Mouse (Mus musculus): ENCODE data around the gene Ddx54. TPM values are rescaled to one million over a fixed set of nuclear protein-coding genes. Genes with fewer than 3 reads are reported as not detected.

Ddx54 gene
- polyA plus RNA-seq, 1 experiment = 31.2 TPM

DNA sequence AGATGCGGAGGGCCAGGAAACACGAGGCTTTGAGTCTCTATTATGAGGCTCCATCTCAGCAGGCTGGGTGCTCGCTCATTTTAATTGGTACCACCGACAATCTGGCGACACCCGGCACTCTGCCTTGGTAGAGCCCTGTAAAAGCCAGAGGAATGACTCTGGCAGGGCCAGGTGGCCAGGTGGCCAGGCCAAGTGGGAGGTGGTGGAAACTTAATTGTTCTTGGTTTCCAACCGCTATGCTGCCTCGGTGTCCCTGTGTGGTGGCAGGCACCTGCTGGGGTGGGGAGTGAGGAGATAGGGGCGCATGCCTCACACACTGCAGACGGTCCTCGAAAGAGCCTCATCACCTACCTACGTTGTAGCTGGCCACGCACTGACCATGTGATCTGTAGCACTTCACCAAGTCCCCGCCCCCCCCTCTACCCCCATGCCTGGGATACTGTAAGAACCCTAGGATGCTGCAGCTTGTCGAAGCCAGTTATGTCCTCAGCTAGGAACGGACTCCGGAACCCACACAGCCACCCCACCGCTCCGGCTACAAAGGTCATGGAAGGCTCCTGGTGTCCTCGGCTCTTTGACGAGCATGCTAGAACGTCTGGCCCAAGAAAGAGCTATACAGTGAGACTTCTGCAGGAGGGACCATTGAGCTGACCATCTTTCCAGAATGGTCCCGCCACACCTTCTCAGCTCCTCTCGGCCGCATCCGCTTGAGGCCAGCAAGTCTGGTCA is 32.5 kb upstream of the Ddx54 start:
- DNase-seq (ENCODE audit: extremely low spot score in 1 of 2, low spot score in 1 of 2) = no peak

DNA sequence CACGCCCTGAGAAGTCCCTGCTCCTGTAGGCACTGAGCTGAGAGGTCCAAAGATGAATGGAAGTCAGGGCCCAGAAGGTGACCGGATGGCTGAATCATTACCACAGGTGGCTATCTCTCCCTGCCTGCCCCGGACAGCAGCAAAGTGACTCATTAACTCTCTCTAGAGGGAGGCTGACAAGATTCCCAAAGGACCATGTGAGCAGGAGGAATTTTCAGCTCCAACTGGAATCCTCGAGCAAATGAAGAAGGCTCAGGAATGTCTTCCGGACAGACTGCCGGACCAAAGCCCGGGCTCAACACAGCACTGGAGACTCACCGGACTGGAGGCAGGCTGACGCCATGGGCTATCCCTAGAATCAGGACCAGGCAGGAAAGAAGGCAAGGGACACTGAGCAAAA is 30.5 kb upstream of the Ddx54 start:
- DNase-seq (ENCODE audit: extremely low spot score in 1 of 2, low spot score in 1 of 2) = no peak

DNA sequence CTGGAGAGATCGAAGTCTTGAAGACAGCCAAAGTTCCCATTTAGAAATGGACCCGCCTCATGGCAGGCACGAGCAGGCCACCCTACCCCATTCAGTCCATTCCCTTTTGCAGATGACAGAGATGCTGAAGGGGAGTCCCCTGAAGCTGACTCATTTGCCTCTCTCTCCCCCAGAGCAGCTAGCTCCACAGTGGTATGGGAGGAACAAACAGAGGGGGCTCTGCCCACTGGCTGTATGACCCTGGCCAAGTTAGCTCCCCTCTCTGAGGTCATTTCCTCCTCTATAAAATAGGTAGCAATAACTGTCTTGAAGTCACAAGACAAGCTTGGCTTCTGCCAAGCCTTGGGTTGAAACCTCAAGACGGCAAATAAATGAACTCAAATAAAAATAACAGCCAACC is 29.0 kb upstream of the Ddx54 start:
- no peak for DNase-seq (ENCODE audit: extremely low spot score in 1 of 2, low spot score in 1 of 2)

DNA sequence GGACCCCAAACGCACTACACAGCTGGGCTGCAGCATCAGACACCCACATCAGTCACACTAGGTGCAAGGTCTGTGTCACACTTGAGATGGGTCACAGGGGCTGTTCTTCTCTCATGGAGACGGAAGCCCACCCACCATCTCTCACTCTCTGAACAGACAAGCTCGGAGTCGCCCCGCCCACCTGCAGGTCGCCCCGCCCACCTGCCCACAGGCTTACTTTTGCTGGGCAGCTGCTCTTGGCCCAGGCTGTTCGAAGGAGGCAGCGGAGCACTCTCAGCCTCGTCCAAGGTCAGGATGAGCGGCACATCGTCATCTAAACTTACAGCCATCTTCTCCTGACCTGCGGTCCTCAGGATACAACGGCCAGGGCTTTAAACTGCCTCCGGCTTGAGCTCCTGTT is 27.6 kb upstream of the Ddx54 start:
- DNase-seq (ENCODE audit: extremely low spot score in 1 of 2, low spot score in 1 of 2) = no peak

DNA sequence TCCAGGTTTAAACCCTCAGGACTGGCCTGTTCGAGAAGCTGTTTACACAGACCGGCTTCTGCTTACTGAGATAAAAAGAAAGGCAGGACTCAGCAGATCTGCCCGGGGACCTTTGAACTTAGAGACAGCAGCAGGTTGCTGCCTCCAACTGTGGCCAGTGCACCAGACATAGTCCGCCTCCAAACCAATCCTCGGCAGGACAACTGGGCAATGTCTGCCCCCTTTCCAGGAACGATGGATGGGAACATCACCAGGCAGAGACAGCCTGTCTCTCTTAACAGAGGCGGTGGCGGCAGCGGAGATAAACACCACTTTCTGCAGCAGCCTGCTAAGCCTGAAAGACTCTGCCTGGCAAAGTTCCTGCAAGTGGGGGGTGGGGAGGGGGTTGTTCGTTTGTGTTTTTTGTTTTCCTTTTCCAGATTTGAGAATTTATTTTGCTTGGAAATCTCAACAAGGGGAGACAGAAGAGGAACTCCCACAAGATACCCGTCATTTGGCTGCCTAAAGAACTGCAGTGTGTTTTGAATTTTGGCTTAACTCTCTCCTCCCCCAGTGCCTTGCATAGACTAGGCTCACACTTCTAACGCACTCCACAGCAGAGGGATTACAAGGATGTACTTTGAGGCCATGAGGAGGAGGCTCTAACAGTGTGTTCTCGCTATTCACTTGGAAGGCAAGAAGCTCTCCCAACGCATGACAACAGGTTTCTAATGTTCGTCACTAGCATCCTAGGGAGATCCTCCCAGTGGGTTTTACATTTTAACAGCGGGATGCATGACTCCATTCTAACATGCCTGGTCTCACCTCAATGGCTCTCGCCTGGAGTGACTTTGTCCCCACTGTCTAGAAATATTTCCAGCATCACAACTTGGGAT is 25.6 kb upstream of the Ddx54 start:
- peak in 1 of 2 experiments; percentile 67 for DNase-seq (ENCODE audit: extremely low spot score in 1 of 2, low spot score in 1 of 2)

DNA sequence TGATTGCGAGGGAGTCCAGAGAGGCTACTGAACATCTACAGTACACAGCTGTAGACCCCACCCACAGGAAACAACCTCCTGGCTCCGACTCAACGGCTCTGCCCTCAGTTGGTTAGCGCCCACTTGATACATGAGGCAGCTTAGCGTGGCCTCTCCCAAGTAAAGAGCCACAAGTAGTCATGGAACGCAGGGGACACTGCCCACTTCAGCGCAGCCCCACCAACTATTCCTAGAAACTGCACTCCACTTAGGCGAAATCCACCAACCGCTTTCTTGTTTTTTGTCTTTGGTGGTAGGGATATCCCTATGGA is 25.0 kb upstream of the Ddx54 start:
- DNase-seq (ENCODE audit: extremely low spot score in 1 of 2, low spot score in 1 of 2) = no peak

DNA sequence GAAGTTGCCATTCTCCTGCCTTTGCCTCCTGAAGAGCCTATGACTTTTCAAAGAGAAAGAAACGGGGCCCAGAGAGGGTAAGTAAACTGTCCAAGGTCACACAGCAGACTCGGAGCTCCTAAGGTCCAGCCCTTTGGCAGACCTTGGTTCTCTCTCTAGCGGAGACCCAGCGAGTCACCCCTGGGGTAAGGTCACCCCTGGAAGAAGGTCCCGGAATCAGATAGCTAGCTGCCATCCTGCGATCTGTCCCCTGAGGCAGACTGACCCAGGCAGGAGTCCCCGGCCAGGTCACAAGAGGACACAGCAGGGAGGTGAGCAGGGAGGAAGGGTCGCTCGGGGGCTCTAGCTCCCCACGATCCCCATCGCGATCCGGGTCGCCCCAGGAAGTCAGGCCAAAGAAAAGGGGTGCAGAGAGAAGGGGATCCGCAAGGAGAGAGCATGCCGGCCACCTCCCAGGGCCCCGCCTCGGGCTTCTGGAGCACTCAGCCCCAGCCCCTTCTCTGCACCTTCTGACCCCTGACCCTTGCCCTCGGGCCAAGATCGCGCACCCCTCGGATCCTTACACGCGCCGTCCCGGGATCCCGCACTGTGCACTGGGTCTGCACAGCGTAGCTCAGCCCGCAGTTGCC is 24.5 kb upstream of the Ddx54 start:
- no peak for DNase-seq (ENCODE audit: extremely low spot score in 1 of 2, low spot score in 1 of 2)

DNA sequence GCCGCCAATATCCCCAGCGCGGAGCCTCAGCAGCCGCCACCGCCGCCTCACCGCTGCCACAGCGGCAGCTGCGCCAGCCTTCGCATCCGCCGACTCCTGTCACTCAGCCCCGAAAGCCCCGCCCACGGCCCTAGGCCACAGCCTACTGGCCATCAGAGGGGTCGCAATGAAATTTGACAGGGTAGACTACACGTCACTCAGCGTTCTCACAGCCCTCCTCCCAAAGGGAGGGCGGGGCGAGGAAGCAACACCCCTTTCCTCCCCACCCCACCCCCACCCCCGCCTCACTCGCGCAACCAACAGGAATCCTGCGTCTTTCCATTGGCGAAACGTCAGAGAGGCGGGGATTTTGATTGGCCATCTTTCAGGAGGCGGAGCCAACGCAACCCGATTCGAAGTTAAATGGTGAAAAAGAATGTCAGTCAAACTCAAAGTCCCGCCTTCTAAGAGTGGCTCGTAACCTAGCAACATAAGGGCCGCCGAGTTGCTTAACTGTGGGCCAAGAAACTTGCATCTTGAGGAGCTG is 23.9 kb upstream of the Ddx54 start, which contains the start of the genes Tpcn1 and Iqcd:
Gene Tpcn1, minus strand, starts transcription at position 105 of the 526 bp plus-strand sequence.
Gene Iqcd, plus strand, starts transcription at position 448 of the 526 bp plus-strand sequence.
- DNase-seq (ENCODE audit: extremely low spot score in 1 of 2, low spot score in 1 of 2) = peak; percentile 98 to 99

DNA sequence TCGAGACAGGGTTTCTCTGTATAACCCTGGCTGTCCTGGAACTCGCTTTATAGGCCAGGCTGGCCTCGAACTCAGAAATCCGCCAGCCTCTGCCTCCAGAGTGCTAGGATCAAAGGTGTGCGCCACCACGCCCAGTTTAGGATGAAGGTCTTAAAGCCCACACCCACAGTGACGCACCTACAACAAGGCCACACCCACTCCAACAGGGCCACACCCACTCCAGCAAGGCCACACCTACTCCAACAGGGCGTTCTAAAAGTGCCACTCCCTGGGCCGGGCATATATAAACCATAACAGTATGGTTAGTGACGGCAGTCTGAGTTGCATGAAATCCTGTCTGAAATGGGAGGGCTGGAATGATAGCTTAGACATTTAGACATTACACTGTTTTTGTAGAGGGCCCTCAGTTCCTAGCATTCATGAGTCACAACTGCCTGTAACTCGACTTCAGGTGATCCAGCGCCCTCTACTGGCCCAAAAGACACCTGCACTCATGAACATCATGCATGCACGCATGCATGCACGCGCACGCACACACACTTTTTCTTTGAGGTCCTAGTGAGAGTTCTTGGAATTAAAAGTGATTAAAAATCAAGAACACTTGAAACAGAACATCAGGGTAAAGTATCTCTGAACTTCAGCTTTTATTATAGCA is 22.1 kb upstream of the Ddx54 start:
- no peak for DNase-seq (ENCODE audit: extremely low spot score in 1 of 2, low spot score in 1 of 2)

DNA sequence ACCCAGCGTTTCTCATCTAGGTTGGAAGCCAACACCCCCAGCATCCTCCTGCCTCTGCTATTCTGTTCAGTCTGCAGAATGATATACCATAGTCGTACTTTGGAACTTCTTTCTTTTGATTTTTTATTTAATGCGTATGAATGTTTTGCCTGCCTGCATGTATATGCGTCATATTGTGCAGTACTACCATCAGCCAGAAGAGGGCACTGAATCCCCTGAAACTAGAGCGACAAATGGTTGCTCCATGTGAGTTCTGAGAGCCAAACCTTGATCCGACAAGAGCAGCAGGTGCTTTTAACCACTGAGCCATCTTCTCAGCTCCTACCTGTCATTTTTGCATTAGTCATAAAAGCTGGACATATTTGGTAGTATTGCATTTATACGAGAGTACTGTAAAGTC is 20.4 kb upstream of the Ddx54 start:
- DNase-seq (ENCODE audit: extremely low spot score in 1 of 2, low spot score in 1 of 2) = peak in 1 of 2 experiments; percentile 27

DNA sequence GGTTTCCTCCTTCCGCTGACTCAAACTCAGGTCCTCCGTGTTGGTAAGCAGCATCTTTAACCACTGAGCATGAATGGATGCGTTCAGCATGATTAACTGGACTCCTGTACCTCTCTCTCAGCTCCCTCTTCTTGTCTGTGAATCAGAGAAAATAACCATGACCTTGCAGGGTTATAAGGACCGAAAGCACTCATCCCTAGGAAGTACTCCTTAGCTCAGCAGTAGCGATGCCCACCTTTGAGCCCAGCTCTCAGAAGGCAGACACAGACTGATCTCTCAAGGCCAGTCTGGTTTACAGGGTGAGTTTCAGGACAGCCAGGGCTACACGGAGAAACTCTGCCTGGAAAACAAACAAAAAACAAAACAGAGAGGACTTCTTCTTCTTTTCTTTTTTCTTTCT is 18.1 kb upstream of the Ddx54 start:
- no peak for DNase-seq (ENCODE audit: extremely low spot score in 1 of 2, low spot score in 1 of 2)

DNA sequence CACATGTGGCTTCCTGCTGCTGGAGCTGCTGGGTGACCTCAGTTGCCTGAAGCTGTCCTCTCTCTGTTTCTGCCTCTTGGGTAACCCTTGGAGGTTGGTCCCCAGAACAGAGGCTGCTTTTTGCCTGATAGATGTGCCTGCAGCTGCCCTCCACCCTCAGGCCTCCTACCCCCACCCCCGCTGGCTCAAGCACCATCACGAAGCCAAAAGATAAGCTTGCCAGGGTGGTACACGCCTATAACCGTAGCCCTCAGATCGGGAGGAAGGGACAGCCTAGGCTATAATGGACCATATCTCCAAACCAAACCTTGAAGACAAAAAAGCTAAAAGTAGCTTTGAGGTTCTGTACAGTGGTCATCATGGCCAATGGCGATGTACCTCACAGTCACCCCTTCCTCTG is 12.9 kb upstream of the Ddx54 start:
- no peak for DNase-seq (ENCODE audit: extremely low spot score in 1 of 2, low spot score in 1 of 2)

DNA sequence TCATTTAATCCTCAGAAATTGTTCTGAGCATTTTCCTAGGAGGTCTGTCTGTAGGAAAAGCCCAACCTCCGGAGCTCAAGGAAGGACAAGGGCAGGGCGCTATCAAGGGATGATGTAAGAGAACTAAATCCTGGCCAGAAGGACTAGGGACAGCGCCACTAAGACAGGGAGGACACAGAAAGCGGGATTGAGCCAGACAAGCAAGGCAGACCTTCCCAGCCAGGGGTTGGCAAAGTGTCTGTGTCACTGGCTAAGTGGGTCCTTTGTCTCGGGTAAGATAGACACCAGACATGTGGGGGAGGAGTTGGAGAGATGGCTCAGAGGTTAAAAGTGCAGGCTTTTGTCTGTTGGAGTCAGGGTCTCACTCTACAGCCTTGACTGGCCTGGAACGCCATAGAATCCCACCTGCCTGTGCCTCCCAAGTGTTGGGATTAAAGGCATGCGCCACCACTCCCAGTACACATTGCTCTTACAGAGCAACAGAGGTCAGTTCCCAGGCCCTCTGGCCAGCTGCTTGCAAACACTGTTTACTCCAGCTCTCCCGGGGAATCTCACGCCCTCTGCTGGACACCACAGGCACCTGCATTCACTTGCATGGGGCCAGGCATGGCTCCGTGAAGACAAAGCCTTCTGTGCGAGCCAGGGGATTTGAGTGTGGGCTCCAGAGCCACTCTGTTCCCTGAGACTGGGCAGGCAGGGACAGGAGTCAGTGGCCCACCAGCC is 11.4 kb upstream of the Ddx54 start:
- no peak for DNase-seq (ENCODE audit: extremely low spot score in 1 of 2, low spot score in 1 of 2)

DNA sequence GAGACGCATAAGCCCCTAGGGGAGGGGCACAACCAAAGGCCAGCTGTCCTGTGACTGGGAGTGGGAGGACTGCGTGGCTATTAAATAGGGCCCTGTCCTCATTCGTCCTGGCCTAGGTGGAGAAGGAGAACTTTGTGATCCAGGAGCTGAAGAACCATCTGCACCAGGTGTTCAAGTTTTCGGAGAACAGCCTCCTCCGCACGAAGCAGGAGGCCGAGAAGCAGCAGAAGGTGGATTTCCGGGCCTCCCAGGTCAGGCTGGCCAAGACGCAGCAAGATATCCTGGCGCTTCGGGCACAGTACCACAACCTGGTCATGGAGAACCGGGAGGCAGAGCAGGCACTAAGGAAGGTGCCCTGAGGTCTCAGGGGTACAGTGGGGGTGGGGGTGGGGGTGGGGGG is 10.3 kb upstream of the Ddx54 start:
- no peak for DNase-seq (ENCODE audit: extremely low spot score in 1 of 2, low spot score in 1 of 2)

DNA sequence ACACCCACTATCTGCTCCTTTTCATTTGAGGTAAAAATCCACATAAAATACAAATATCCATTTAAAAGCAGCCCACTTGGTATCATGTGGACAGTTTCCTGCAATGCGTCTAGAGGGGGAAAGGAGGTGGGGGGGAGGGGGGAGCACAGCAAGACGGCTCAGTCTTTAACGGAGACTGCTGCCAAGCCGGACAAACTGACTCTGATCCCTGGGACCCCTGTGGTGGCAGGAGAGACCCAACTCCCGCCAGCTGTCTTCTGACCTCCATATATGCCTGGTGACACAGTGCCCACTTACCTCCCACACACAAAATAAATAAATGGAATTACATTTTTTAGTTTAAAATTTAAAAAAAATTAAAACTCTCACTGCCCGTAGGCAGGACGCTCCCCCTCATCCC is 9.0 kb upstream of the Ddx54 start:
- no peak for DNase-seq (ENCODE audit: extremely low spot score in 1 of 2, low spot score in 1 of 2)

DNA sequence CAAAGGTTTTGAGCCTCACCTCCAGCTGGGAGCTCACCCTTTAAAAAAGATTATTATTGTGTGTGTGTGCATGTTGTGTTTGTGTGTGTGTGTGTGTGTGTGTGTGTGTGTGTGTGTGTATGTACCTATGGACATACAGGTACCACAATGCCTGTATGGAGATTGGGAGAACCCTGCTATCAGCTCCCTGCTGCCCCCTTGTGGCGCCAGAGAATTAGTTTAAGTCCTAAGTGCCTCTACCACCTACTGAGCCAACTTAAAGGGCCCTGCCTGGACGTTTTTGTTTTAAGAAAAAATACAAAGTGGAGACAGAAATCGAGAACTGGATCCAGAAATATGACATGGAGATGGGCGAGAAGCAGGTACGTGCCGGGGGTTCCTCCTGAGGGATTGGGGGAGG is 7.7 kb upstream of the Ddx54 start:
- peak in 1 of 2 experiments; percentile 94 for DNase-seq (ENCODE audit: extremely low spot score in 1 of 2, low spot score in 1 of 2)

DNA sequence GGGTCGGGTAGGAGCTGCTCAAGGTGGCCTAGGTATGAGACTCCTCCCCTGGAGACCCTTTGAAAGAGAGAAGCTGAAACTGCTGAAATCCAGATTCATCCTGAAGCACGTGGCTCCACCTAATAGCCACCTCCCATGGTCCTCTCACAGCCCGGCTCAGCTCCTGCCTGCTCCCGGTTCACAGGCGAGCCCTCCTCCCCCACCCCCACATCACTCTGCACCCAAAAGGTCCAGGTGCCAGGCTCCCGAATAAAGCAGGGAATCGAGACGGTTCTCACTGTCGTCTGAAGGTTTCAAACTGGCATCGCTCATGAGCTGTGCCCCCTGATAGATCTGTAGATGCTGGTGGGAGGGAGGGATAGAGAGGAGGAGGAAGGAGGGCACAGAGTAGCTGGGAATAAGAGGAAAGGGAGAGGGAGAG is 7.3 kb upstream of the Ddx54 start:
- no peak for DNase-seq (ENCODE audit: extremely low spot score in 1 of 2, low spot score in 1 of 2)

DNA sequence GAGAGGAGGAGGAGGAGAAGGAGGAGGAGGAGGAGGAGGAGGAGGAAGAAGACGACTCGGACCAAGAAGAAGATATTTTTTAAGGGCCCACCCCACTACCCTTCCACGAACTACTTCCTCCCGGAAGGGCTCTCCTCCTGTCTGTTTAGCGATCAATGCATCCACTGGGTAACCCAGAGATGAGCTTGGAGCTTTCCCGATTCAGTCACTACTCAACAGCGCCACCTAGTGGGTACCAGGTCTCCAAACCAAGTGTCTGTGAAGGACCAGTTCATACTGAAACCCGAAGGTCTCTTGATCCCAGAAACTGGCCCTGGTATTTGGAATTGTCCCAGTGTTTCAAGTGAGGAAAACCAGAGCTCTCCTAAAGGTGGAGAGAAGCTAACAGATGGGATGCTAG is 6.9 kb upstream of the Ddx54 start:
- DNase-seq (ENCODE audit: extremely low spot score in 1 of 2, low spot score in 1 of 2) = peak in 1 of 2 experiments; percentile 97

DNA sequence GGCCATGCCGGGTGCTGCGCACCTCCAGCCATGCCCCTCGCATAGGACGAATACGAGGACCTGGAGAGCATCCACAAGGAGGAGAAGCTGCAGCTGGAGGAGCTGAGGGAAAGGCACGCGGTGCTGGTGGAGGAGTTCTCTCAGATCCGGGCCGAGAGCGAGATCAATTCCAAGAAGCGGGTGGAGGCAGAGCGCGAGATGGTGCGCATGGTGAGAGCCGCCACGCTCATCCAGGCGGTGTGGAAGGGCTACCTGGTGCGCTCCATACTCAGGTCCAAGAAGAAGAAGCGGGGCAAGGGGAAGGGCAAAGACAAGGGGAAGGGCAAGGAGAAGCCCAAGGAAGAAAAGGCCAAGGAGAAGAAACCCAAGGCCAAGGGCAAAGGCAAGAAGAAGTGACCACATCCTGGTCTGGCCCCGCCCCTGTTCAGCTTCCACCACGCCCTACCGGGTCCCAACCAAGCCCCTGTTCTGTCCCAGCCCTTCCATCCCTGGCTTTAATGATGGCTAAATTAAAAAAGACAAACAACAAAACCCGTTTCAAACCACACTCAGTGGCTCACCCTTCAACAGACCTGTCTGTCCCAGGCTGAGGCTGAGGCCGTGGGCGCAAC is 5.8 kb upstream of the Ddx54 start:
- no peak for DNase-seq (ENCODE audit: extremely low spot score in 1 of 2, low spot score in 1 of 2)

DNA sequence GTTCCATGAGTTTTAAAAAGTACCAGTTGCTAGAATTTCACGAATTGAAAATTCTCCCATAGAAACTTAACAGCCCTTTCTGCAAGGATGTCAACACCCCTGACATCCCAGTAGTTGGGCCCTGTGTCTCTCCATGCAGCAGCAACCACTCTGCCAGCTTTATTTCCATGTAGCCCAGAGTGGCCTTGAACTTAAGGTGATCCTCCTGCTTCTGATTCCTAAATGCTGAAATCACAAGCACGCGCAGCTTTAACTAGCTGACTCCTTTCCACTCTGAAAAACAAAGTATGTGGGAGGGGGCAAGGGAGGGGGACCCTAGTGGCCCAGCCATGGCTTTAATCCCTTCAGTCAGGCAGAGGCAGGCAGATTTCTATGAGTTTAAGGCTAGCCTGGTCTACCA is 5.2 kb upstream of the Ddx54 start:
- no peak for DNase-seq (ENCODE audit: extremely low spot score in 1 of 2, low spot score in 1 of 2)

All from frontal cortex, adult 2 months (tissue).